Mouse (Mus musculus) G1E (cell line): Measurements from ENCODE around the gene Diaph3. TPM values are rescaled to one million over a fixed set of nuclear protein-coding genes. Genes with fewer than 3 reads are reported as not detected.

Experiments
- ATAC-seq: 2 replicates; pipeline ENCODE4 v1.8.0; 2016; ENCODE audit warnings: mild to moderate bottlenecking; ENCODE audit not compliant: insufficient number of reproducible peaks, poor library complexity, low FRiP score, severe bottlenecking; ENCODE audit errors: extremely low read depth
- DNase-seq: peaks from one replicate; pipeline ENCODE4 v3.0.0; 2012; ENCODE audit warnings: low spot score
- H3K27me3 ChIP-seq: 2 replicates; pipeline ENCODE4 v1.6.1; 2012; ENCODE audit warnings: mild to moderate bottlenecking, low read length, inconsistent platforms; ENCODE audit not compliant: insufficient read depth
- H3K36me3 ChIP-seq: replicated peaks from 2 replicates; pipeline ENCODE3; 2012; ENCODE audit warnings: mild to moderate bottlenecking, inconsistent platforms
- H3K4me1 ChIP-seq: 2 replicates; pipeline ENCODE4 v1.6.1; 2012; ENCODE audit warnings: low read depth, low read length, inconsistent platforms, mixed read lengths; ENCODE audit not compliant: insufficient read depth
- H3K4me3 ChIP-seq: 2 replicates; pipeline ENCODE4 v1.5.1; 2012; ENCODE audit warnings: low read depth, mild to moderate bottlenecking, inconsistent platforms, low read length, moderate library complexity, mixed read lengths
- H3K9me3 ChIP-seq: replicated peaks from 2 replicates; pipeline ENCODE4 v1.6.1; 2012; ENCODE audit warnings: inconsistent platforms
- CTCF ChIP-seq: IDR thresholded peaks from 2 replicates; pipeline ENCODE4 v1.5.1; 2012; ENCODE audit warnings: low read depth, low read length, inconsistent platforms, mixed read lengths
- GATA1 ChIP-seq: IDR thresholded peaks from 2 replicates; pipeline ENCODE4 v1.6.1; 2012; ENCODE audit warnings: borderline replicate concordance, low read length, inconsistent platforms, mixed read lengths
- GATA2 ChIP-seq: IDR thresholded peaks from 2 replicates; pipeline ENCODE4 v1.6.1; 2012; ENCODE audit warnings: low read depth, low read length, inconsistent platforms, borderline replicate concordance
- POLR2AphosphoS5 ChIP-seq: IDR thresholded peaks from 2 replicates; pipeline ENCODE4 v1.6.1; 2012; ENCODE audit warnings: low read depth, low read length, inconsistent platforms; ENCODE audit not compliant: insufficient replicate concordance
- TAL1 ChIP-seq: conservative IDR thresholded peaks from 2 replicates; pipeline ENCODE4 v1.6.1; 2012; ENCODE audit warnings: low read depth, low read length, inconsistent platforms, mixed read lengths
- polyA plus RNA-seq: library from polyadenylated mRNA; stranded (reverse); fragments of >175 nt; gene quantifications from 2 replicates; pipeline ENCODE4 v1.2.3, GENCODE M21; 2012
- total RNA-seq, 2 experiments: library from RNA; stranded (forward) in 1 of 2; stranded (reverse) in 1 of 2; fragments of 200-1000 nt in 1 of 2; fragments of >200 nt in 1 of 2; fragmentation: Nextera tagmentation in 1 of 2; gene quantifications; 2 replicates each; pipeline ENCODE4 v1.2.3; 2014 to 2017

Diaph3 gene
- total and polyA plus RNA-seq, 3 experiments: 70.5 to 213 (median 152) TPM

DNA sequence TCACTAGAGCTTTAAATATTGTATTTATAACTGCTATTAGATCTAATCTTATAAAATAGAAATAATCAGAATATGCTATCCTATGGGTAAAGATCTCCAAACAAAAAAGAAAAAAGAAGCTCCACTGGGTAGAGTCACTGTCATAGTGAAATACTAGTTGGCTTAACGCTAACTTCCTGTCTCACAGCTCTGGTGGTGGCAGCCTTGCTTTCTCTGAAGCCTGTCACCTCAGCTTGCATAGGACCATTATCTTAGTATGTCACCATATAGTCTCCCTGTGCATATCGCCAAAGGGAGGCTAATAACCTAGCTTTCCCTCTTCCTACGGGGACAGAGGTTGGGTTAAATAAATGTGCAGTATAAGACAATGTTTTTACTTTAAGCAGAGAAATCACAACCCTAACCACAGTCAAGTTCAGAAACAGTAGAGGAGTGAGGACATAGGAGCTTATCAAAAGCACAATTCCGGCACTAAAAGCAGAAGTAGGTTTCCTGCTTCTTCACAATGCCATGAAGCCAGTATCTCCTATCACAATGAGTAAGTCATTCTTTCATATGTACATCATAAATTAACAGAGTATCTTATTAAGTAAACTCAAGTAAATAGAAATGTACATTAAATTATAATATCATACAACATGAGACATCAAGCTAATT lies 293.8 kb downstream of the Diaph3 start:
- no peak overlapping the region for H3K4me3 ChIP-seq

DNA sequence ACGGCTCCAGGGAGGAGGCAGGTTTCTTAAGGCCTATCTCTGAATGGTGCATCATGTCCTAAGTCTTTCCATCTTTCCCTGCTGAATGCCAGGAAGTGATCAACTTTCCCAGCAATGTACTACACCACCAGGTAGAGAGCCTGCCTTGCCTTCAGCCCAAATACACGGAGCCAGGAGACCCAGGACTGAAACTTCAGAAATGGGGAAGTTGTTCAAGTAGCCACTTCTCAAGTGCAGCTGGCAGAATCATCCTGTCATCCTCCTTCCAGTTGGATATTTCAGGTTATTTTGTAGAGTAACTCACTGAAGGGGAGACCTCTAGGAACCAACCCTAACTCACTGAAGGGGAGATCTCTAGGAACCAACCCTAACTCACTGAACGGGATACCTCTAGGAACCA lies 297.0 kb downstream of the Diaph3 start:
- Histone ChIP-seq H3K36me3 (peaks cover 26% of the 10 kb centered on the region), H3K4me3 (no peak overlapping the region), H3K27me3 (no peaks in the 10 kb centered on the region), H3K9me3 (no peaks in the 10 kb centered on the region), H3K4me1 (no peaks in the 10 kb centered on the region)
- ATAC-seq (no peak), DNase-seq (no peak)
- TF ChIP-seq GATA2 (no peak), POLR2AphosphoS5 (no peak), CTCF (no peak), GATA1 (no peak), TAL1 (no peak)

More for the DNA sequence above, 293.8 kb downstream of the Diaph3 start:
- H3K36me3 ChIP-seq: peaks cover 21% of the 10 kb centered on the region
- H3K9me3 ChIP-seq: no peaks in the 10 kb centered on the region
- TF ChIP-seq POLR2AphosphoS5 (no peak), GATA2 (no peak), GATA1 (no peak), CTCF (no peak), TAL1 (no peak)
- H3K4me1 ChIP-seq: no peaks in the 10 kb centered on the region
- ATAC-seq: peak; percentile 25; the same call in 1 of the 2 replicates
- DNase-seq: no peak
- no peaks in the 10 kb centered on the region for H3K27me3 ChIP-seq

- peaks cover 23% of the 10 kb centered on the region for H3K36me3 ChIP-seq
- no peaks in the 10 kb centered on the region for H3K27me3 ChIP-seq
- no peaks in the 10 kb centered on the region for H3K9me3 ChIP-seq
- no peak for DNase-seq
- no peak for ATAC-seq
- 0 out of 2 replicates have a peak, but pooled peaks cover 2% of the 10 kb centered on the region for H3K4me1 ChIP-seq
- no peak for TF ChIP-seq POLR2AphosphoS5
- no peak for TF ChIP-seq CTCF
- TF ChIP-seq GATA1: no peak
- no peak for TF ChIP-seq GATA2
- TF ChIP-seq TAL1: no peak
- H3K4me3 ChIP-seq: no peak overlapping the region
These were observed 303.4 kb downstream of the Diaph3 start for GRCm38 (mm10) chr14:86837642-86838041.

GRCm38 (mm10) chr14:86834851-86835250 lies 306.2 kb downstream of the Diaph3 start:
- Histone ChIP-seq H3K4me3 (no peak overlapping the region), H3K9me3 (no peaks in the 10 kb centered on the region), H3K4me1 (0 out of 2 replicates have a peak, but pooled peaks cover 2% of the 10 kb centered on the region), H3K27me3 (no peaks in the 10 kb centered on the region), H3K36me3 (peaks cover 31% of the 10 kb centered on the region)
- no peak for ATAC-seq
- DNase-seq: no peak
- TF ChIP-seq TAL1 (no peak), GATA1 (no peak), CTCF (no peak), GATA2 (no peak), POLR2AphosphoS5 (no peak)

DNA sequence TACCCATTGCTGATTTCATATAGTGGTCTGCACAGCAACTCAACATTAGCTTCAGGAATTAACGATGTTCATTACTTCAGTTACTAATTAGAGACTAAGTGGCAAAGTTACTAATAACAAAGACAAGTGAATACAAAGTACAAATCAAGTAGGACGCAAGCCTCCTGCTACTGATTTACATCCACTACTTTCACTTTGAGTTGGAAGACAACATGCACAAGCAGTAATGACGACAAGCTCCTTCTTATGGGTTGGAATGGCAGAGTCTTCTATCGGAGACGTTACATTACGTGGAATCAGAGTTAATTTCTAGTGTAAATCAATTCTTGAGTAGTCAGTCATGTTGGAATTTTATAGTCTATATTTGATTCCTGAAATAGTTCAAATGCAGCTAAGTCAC lies 306.8 kb downstream of the Diaph3 start:
- H3K36me3 ChIP-seq: peaks cover 31% of the 10 kb centered on the region
- ATAC-seq (no peak), DNase-seq (no peak)

GRCm38 (mm10) chr14:86833003-86833402 lies 308.0 kb downstream of the Diaph3 start:
- Histone ChIP-seq H3K36me3 (peaks cover 32% of the 10 kb centered on the region), H3K9me3 (no peaks in the 10 kb centered on the region), H3K4me1 (0 out of 2 replicates have a peak, but pooled peaks cover 2% of the 10 kb centered on the region), H3K4me3 (no peak overlapping the region), H3K27me3 (no peaks in the 10 kb centered on the region)
- TF ChIP-seq POLR2AphosphoS5 (no peak), CTCF (no peak), TAL1 (no peak), GATA2 (no peak), GATA1 (no peak)
- ATAC-seq (no peak), DNase-seq (no peak)

More for the DNA sequence above, 306.8 kb downstream of the Diaph3 start:
- Histone ChIP-seq H3K9me3 (no peaks in the 10 kb centered on the region), H3K4me3 (no peak overlapping the region), H3K27me3 (no peaks in the 10 kb centered on the region), H3K4me1 (0 out of 2 replicates have a peak, but pooled peaks cover 2% of the 10 kb centered on the region)
- TF ChIP-seq GATA2 (no peak), GATA1 (no peak), POLR2AphosphoS5 (no peak), CTCF (no peak), TAL1 (no peak)

DNA sequence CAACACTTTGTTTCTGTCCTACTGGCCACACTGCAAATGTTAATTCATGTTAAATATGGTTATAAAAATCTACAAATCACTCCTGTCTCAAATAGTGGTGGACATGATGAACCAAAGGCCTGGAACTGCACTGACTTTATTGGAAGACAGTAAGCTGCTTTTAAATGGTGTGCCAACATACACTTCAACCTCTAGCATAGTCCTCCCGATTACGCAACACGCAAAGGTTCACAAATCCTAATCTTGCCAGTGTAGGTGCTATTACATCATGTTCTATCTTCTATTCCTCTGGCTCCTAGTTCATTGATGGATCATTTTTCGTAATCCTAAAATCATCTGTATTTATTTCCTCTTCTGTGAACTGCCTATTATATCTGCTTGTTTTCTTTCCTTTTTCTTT lies 324.8 kb downstream of the Diaph3 start:
- H3K36me3 ChIP-seq: peaks cover 16% of the 10 kb centered on the region
- DNase-seq (no peak), ATAC-seq (no peak)
- H3K27me3 ChIP-seq: no peaks in the 10 kb centered on the region
- no peaks in the 10 kb centered on the region for H3K4me1 ChIP-seq
- H3K9me3 ChIP-seq: no peaks in the 10 kb centered on the region
- no peak for TF ChIP-seq CTCF
- no peak for TF ChIP-seq POLR2AphosphoS5
- TF ChIP-seq GATA1: no peak
- TF ChIP-seq GATA2: no peak
- no peak for TF ChIP-seq TAL1
- no peak overlapping the region for H3K4me3 ChIP-seq
